Mouse (Mus musculus): Measurements from ENCODE around the gene Naa80.

GRCm38 (mm10) chr9:107599842-107600241 is 21.2 kb downstream of the Naa80 start:
- TF ChIP-seq POLR2A (IDR thresholded peaks at IDR 0.05; ENCODE audit: low read depth, low read length) (no peak), CTCF (IDR thresholded peaks at IDR 0.05; ENCODE audit: borderline replicate concordance, insufficient read depth, low read length) (no peak)

All from embryonic fibroblast, embryonic 13.5 days (primary cell).